Mouse (Mus musculus) left cerebral cortex, postnatal 10 days (tissue): ENCODE measurements at regions not wholly inside any gene's neighbourhood (a gene's known extent, or its start where the extent isn't known, plus 50 kb on each side); places are given as distances from the start of the nearest gene placed in this dataset.
"Not testable (repeated sequence)": the region's sequence is repeated elsewhere in the genome, so short reads cannot be mapped to it uniquely, and the experiment has no call there.

ENCODE experiments used
- DNase-seq, 2 experiments: peaks; one replicate each; pipeline ENCODE4 v3.0.0; 2021 to 2022; ENCODE audit warnings: low spot score in 2 of 2, mixed read lengths in 1 of 2; ENCODE audit errors: extremely low spot score in 1 of 2
- intact Hi-C: fragments of 180-260 bp; cut with DNase I; formaldehyde crosslinking; loops from one replicate; pipeline ENCODE4 v1.15.1; 2025

GRCm38 (mm10) chr3:120430285-120430684 lies 646.0 kb upstream of the Ptbp2 start:
- DNase-seq: no peak
- intact Hi-C loops: no loop called here

- no peak for DNase-seq
- intact Hi-C loops: no loop called here
Measured at GRCm38 (mm10) chr3:120416634-120417033, 632.4 kb upstream of the Ptbp2 start.

GRCm38 (mm10) chr3:120375688-120376289 lies 591.5 kb upstream of the Ptbp2 start:
- intact Hi-C loops: no loop called here
- DNase-seq: no peak

- intact Hi-C loops: no loop called here
- DNase-seq: no peak
Measured at GRCm38 (mm10) chr3:120342747-120343377, 558.6 kb upstream of the Ptbp2 start.

GRCm38 (mm10) chr3:120341882-120342281 lies 557.6 kb upstream of the Ptbp2 start:
- intact Hi-C loops: no loop called here
- DNase-seq: no peak

- intact Hi-C loops: no loop called here
- DNase-seq: no peak
Measured at GRCm38 (mm10) chr3:120335843-120336585, 551.7 kb upstream of the Ptbp2 start.

GRCm38 (mm10) chr3:120307042-120307441 lies 522.8 kb upstream of the Ptbp2 start:
- intact Hi-C loops, DNase-seq: not testable (repeated sequence)

GRCm38 (mm10) chr3:120305608-120306007 lies 521.3 kb upstream of the Ptbp2 start:
- intact Hi-C loops: no loop called here
- no peak for DNase-seq
